Mouse (Mus musculus): Measurements from ENCODE around the gene Pla1a.
A peak's percentile ranks its signal among the peaks of the same experiment; 100 is the strongest.

GRCm38 (mm10) chr16:38376163-38376840 is 56.6 kb downstream of the Pla1a start:
- TF ChIP-seq EP300 (optimal IDR thresholded peaks at IDR 0.05), result no peak
- TF ChIP-seq CTCF (IDR thresholded peaks at IDR 0.05; ENCODE audit: low read depth), result peak; percentile 69
